Mouse (Mus musculus): Measurements from ENCODE around the gene Ylpm1.

Ylpm1 gene

GRCm38 (mm10) chr12:84996083-84996496, at the start of gene Ylpm1:
Gene Ylpm1, plus strand, starts transcription at chr12:84996321.
- peak; percentile 99 for DNase-seq (ENCODE audit: low read depth)

- no peak for DNase-seq (ENCODE audit: low read depth)
Observed at GRCm38 (mm10) chr12:84947894-84948583, 48.1 kb upstream of the Ylpm1 start.

- no peak for DNase-seq (ENCODE audit: low read depth)
Observed at GRCm38 (mm10) chr12:84948584-84949285, 47.4 kb upstream of the Ylpm1 start.

GRCm38 (mm10) chr12:84950763-84951162, 45.4 kb upstream of the Ylpm1 start:
- DNase-seq (ENCODE audit: low read depth): no peak

GRCm38 (mm10) chr12:84951531-84951930, 44.6 kb upstream of the Ylpm1 start:
- DNase-seq (ENCODE audit: low read depth): no peak

GRCm38 (mm10) chr12:84952351-84952750, 43.8 kb upstream of the Ylpm1 start:
- no peak for DNase-seq (ENCODE audit: low read depth)

GRCm38 (mm10) chr12:84956317-84956716, 39.8 kb upstream of the Ylpm1 start:
- DNase-seq (ENCODE audit: low read depth): no peak

- peak; percentile 6 for DNase-seq (ENCODE audit: low read depth)
Observed at GRCm38 (mm10) chr12:84958794-84959356, 37.2 kb upstream of the Ylpm1 start.

GRCm38 (mm10) chr12:84962606-84963005, 33.5 kb upstream of the Ylpm1 start:
- no peak for DNase-seq (ENCODE audit: low read depth)

- peak; percentile 80 for DNase-seq (ENCODE audit: low read depth)
Observed at GRCm38 (mm10) chr12:84968831-84969655, 27.1 kb upstream of the Ylpm1 start.

GRCm38 (mm10) chr12:84969656-84970427, 26.3 kb upstream of the Ylpm1 start:
- DNase-seq (ENCODE audit: low read depth): peak; percentile 21

- DNase-seq (ENCODE audit: low read depth): peak; percentile 95
Observed at GRCm38 (mm10) chr12:84970428-84971096, 25.6 kb upstream of the Ylpm1 start, which contains the start of the genes Fcf1 and Arel1. Gene Fcf1, plus strand, starts transcription at chr12:84970897. Gene Arel1, minus strand, starts transcription at chr12:84970900.

- no peak for DNase-seq (ENCODE audit: low read depth)
Observed at GRCm38 (mm10) chr12:84979264-84979862, 16.8 kb upstream of the Ylpm1 start.

- no peak for DNase-seq (ENCODE audit: low read depth)
Observed at GRCm38 (mm10) chr12:84989456-84989855, 6.7 kb upstream of the Ylpm1 start.

- DNase-seq (ENCODE audit: low read depth): no peak
Observed at GRCm38 (mm10) chr12:84995112-84995761, 884 bp upstream of the Ylpm1 start.

GRCm38 (mm10) chr12:84996501-84997398, 629 bp downstream of the Ylpm1 start:
- peak; percentile 52 for DNase-seq (ENCODE audit: low read depth)

- DNase-seq (ENCODE audit: low read depth): peak; percentile 34
Observed at GRCm38 (mm10) chr12:84999053-84999452, 2.9 kb downstream of the Ylpm1 start.

- DNase-seq (ENCODE audit: low read depth): no peak
Observed at GRCm38 (mm10) chr12:85006206-85006605, 10.1 kb downstream of the Ylpm1 start.

- DNase-seq (ENCODE audit: low read depth): no peak
Observed at GRCm38 (mm10) chr12:85007021-85007420, 10.9 kb downstream of the Ylpm1 start.
